Mouse (Mus musculus): ENCODE measurements at regions not wholly inside any gene's neighbourhood (a gene's known extent, or its start where the extent isn't known, plus 50 kb on each side); places are given as distances from the start of the nearest gene placed in this dataset.
A peak's percentile ranks its signal among the peaks of the same experiment; 100 is the strongest.
"Not testable (repeated sequence)": the region's sequence is repeated elsewhere in the genome, so short reads cannot be mapped to it uniquely, and the experiment has no call there.

DNA sequence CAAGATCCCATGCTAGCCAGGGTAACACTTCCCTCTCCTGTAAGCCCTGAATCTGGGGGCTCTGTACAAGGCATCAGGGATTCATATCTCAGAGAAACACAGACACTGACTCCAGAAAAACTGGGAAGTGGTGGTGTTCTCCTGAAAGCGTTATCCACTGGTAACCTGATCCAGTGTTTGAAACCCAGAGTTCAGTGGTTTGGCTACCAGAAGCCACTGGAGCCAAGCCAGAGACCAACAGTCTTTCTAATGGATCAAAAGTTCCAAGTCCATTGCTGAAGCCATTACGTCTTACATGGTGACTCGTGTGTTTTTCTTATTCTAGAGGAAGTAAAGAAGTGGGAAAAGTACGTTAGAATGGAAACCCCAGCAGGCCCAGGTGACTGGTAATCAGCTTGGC is 125.6 kb downstream of the Dad1 start:
- H3K4me3 ChIP-seq (ENCODE audit: low read depth, low read length): no peak overlapping the region

DNA sequence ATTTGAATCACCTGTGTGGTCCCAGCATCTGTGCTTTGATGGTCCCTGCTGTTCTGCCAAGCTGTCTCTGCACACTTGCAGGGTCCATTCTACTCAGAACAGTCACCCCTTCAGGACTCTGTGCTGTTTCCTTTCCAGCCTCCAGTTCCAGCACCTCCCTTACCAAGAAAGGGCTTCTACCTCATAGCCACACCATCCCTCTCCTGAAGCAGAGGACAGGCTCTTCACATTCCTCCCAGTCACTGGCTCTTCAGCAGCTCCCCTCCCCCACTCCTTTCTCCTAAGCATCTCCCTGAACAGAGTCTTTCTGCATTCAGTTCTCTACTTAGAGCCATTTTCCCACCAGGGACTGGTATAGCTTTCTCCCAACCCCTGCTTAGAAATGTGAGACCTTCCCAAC is 128.4 kb downstream of the Dad1 start:
- Histone ChIP-seq H3K27ac (ENCODE audit: insufficient read depth, low read length) (no peak overlapping the region), H3K4me1 (ENCODE audit: control insufficient read depth, insufficient read depth, low read length) (no peaks in the 10 kb centered on the region), H3K36me3 (ENCODE audit: control insufficient read depth, insufficient read depth, low read length, poor library complexity, severe bottlenecking) (no peaks in the 10 kb centered on the region), H3K27me3 (ENCODE audit: control insufficient read depth, insufficient read depth, low read length, poor library complexity, severe bottlenecking) (no peaks in the 10 kb centered on the region), H3K4me3 (ENCODE audit: low read depth, low read length) (no peak overlapping the region), H3K9me3 (replicated peaks; ENCODE audit: control insufficient read depth, insufficient read depth, low read length, poor library complexity, severe bottlenecking) (no peaks in the 10 kb centered on the region; the same call in 1 of the 2 replicates), H3K9ac (ENCODE audit: low read depth, poor library complexity, severe bottlenecking) (no peak overlapping the region)
- no peak for TF ChIP-seq POLR2A (IDR thresholded peaks at IDR 0.05; ENCODE audit: insufficient read depth, low read length)
- no peak for TF ChIP-seq EP300 (IDR thresholded peaks at IDR 0.05; ENCODE audit: insufficient read depth, low read depth, low read length)
- TF ChIP-seq CTCF (IDR thresholded peaks at IDR 0.05; ENCODE audit: low read depth, low read length): no peak

More for the DNA sequence above, 125.6 kb downstream of the Dad1 start:
- H3K9me3 ChIP-seq (replicated peaks; ENCODE audit: control insufficient read depth, insufficient read depth, low read length, poor library complexity, severe bottlenecking): no peaks in the 10 kb centered on the region
- H3K27ac ChIP-seq (ENCODE audit: insufficient read depth, low read length): no peak overlapping the region
- H3K27me3 ChIP-seq (ENCODE audit: control insufficient read depth, insufficient read depth, low read length, poor library complexity, severe bottlenecking): no peaks in the 10 kb centered on the region
- TF ChIP-seq CTCF (IDR thresholded peaks at IDR 0.05; ENCODE audit: low read depth, low read length) (no peak), POLR2A (IDR thresholded peaks at IDR 0.05; ENCODE audit: insufficient read depth, low read length) (no peak), EP300 (IDR thresholded peaks at IDR 0.05; ENCODE audit: insufficient read depth, low read depth, low read length) (no peak)
- no peak overlapping the region for H3K9ac ChIP-seq (ENCODE audit: low read depth, poor library complexity, severe bottlenecking)
- H3K4me1 ChIP-seq (ENCODE audit: control insufficient read depth, insufficient read depth, low read length): no peaks in the 10 kb centered on the region
- no peaks in the 10 kb centered on the region for H3K36me3 ChIP-seq (ENCODE audit: control insufficient read depth, insufficient read depth, low read length, poor library complexity, severe bottlenecking)

DNA sequence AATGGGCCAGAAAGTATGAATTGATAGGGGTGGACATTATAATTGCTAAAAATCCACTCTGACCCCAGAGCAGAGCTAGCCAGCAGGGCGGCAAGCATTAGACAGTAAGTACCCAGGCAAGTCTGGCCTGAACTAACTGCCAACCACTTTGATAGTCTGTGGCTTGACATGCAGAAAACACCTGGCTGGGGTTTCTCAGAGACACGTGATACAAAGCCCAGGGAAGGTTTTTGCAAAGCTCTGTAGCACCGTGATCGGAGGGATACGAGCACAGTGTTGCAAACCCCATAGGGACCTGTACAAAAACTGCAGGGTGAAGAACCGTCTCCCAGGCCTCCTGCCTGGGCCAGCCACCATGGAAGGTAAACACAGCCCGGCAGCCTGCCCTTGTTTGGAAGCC is 131.9 kb downstream of the Dad1 start:
- Histone ChIP-seq H3K27ac (ENCODE audit: insufficient read depth, low read length) (no peak overlapping the region), H3K27me3 (ENCODE audit: control insufficient read depth, insufficient read depth, low read length, poor library complexity, severe bottlenecking) (no peaks in the 10 kb centered on the region), H3K4me1 (ENCODE audit: control insufficient read depth, insufficient read depth, low read length) (no peaks in the 10 kb centered on the region), H3K36me3 (ENCODE audit: control insufficient read depth, insufficient read depth, low read length, poor library complexity, severe bottlenecking) (no peaks in the 10 kb centered on the region), H3K9ac (ENCODE audit: low read depth, poor library complexity, severe bottlenecking) (no peak overlapping the region), H3K9me3 (replicated peaks; ENCODE audit: control insufficient read depth, insufficient read depth, low read length, poor library complexity, severe bottlenecking) (peaks cover 16% of the 10 kb centered on the region), H3K4me3 (ENCODE audit: low read depth, low read length) (no peak overlapping the region)
- TF ChIP-seq POLR2A (IDR thresholded peaks at IDR 0.05; ENCODE audit: insufficient read depth, low read length) (no peak), EP300 (IDR thresholded peaks at IDR 0.05; ENCODE audit: insufficient read depth, low read depth, low read length) (no peak), CTCF (IDR thresholded peaks at IDR 0.05; ENCODE audit: low read depth, low read length) (no peak)

DNA sequence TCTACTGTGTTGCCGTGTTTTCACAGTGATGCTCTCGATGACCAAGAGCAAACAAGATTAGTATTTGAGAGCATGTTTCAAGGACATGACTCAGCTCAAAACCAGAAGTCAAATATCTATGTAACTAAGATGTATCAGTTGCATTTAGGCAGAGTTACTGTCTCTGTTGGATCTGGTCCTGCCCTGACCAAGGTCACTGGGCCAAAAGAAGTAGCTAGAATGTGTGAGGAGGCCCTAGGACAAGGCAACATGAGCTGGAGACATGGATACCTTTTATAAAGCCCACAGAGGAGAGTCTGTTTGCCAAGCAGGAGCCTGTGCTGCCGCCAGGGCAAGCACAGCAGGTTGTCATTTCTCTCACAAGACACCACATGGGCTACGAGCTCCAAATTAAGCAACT is 132.6 kb downstream of the Dad1 start:
- Histone ChIP-seq H3K9me3 (replicated peaks; ENCODE audit: control insufficient read depth, insufficient read depth, low read length, poor library complexity, severe bottlenecking) (peaks cover 22% of the 10 kb centered on the region), H3K36me3 (ENCODE audit: control insufficient read depth, insufficient read depth, low read length, poor library complexity, severe bottlenecking) (no peaks in the 10 kb centered on the region), H3K27me3 (ENCODE audit: control insufficient read depth, insufficient read depth, low read length, poor library complexity, severe bottlenecking) (no peaks in the 10 kb centered on the region), H3K4me1 (ENCODE audit: control insufficient read depth, insufficient read depth, low read length) (no peaks in the 10 kb centered on the region), H3K4me3 (ENCODE audit: low read depth, low read length) (no peak overlapping the region), H3K9ac (ENCODE audit: low read depth, poor library complexity, severe bottlenecking) (no peak overlapping the region), H3K27ac (ENCODE audit: insufficient read depth, low read length) (no peak overlapping the region)
- TF ChIP-seq CTCF (IDR thresholded peaks at IDR 0.05; ENCODE audit: low read depth, low read length) (no peak), EP300 (IDR thresholded peaks at IDR 0.05; ENCODE audit: insufficient read depth, low read depth, low read length) (no peak), POLR2A (IDR thresholded peaks at IDR 0.05; ENCODE audit: insufficient read depth, low read length) (no peak)

DNA sequence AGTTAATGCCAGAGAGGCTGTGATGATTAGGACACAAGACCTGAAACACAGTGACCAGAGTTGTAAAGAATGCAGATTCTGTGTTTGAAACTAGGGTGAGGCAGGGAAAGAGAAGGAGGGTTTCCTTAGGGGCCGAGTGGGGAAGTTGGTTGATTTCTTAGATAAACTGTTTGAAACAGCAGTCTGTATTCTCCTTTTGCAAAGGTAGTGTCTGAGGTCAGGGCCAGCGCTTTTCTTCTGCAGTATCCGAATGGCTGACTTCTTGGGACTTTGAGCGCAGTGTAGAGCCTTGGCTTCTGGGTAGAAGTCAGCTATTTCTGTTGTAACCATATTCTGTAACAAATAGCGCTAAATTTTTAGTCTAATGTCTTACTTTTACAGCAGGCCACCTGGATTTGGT is 133.7 kb downstream of the Dad1 start:
- no peak overlapping the region for H3K9ac ChIP-seq (ENCODE audit: low read depth, poor library complexity, severe bottlenecking)
- no peak overlapping the region for H3K27ac ChIP-seq (ENCODE audit: insufficient read depth, low read length)
- TF ChIP-seq CTCF (IDR thresholded peaks at IDR 0.05; ENCODE audit: low read depth, low read length) (no peak), EP300 (IDR thresholded peaks at IDR 0.05; ENCODE audit: insufficient read depth, low read depth, low read length) (no peak), POLR2A (IDR thresholded peaks at IDR 0.05; ENCODE audit: insufficient read depth, low read length) (no peak)
- no peaks in the 10 kb centered on the region for H3K4me1 ChIP-seq (ENCODE audit: control insufficient read depth, insufficient read depth, low read length)
- no peaks in the 10 kb centered on the region for H3K36me3 ChIP-seq (ENCODE audit: control insufficient read depth, insufficient read depth, low read length, poor library complexity, severe bottlenecking)
- H3K9me3 ChIP-seq (replicated peaks; ENCODE audit: control insufficient read depth, insufficient read depth, low read length, poor library complexity, severe bottlenecking): peaks cover 28% of the 10 kb centered on the region
- no peaks in the 10 kb centered on the region for H3K27me3 ChIP-seq (ENCODE audit: control insufficient read depth, insufficient read depth, low read length, poor library complexity, severe bottlenecking)
- H3K4me3 ChIP-seq (ENCODE audit: low read depth, low read length): no peak overlapping the region

DNA sequence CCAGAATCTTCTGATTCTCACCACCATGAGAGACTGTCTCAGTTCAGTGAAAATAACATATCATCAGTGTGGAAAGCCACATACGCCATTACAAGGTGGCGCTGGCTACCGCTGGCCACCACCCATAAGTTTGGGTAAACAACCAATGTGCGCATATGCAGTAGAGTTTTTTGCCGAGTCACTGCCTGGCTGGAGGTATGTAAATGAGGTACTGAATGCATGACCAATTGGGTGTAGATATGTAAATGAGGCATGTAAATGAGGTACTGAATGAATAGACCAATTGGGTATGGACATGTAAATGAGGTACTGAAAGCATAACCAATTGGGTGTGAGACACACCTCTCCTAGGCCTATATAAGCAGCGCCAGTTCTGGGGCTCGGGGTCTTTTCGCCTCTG is 136.3 kb downstream of the Dad1 start:
- not testable (repeated sequence) for H3K9ac ChIP-seq (ENCODE audit: low read depth, poor library complexity, severe bottlenecking); H3K4me3 ChIP-seq (ENCODE audit: low read depth, low read length); H3K36me3 ChIP-seq (ENCODE audit: control insufficient read depth, insufficient read depth, low read length, poor library complexity, severe bottlenecking); H3K27me3 ChIP-seq (ENCODE audit: control insufficient read depth, insufficient read depth, low read length, poor library complexity, severe bottlenecking); H3K4me1 ChIP-seq (ENCODE audit: control insufficient read depth, insufficient read depth, low read length)
- Histone ChIP-seq H3K27ac (ENCODE audit: insufficient read depth, low read length) (0 out of 2 replicates have a peak overlapping the region, but pooled peaks have one; percentile 40), H3K9me3 (replicated peaks; ENCODE audit: control insufficient read depth, insufficient read depth, low read length, poor library complexity, severe bottlenecking) (peaks cover 28% of the 10 kb centered on the region)
